Mouse (Mus musculus): ENCODE measurements around the gene Zfand2a. TPM values are rescaled to one million over a fixed set of nuclear protein-coding genes. Genes with fewer than 3 reads are reported as not detected.

Zfand2a gene
- 6.4 and 7.9 TPM in 2 replicates for polyA plus RNA-seq (2014; fragmentation: Nextera tagmentation; extraction: Ambion mirVana)

- WGBS = 1% methylated on average over 42 of the region's 42 CpGs
- Histone ChIP-seq H3K4me1 (replicated peaks; ENCODE audit: control insufficient read depth, insufficient read depth, low read length) (peaks cover 2% of the 10 kb centered on the region; the same call in 1 of the 2 replicates), H3K27ac (ENCODE audit: low read depth, low read length) (no peak within 1 kb of the TSS), H3K4me2 (ENCODE audit: low read depth, low read length, severe bottlenecking) (peak within 1 kb of the TSS; percentile 71), H3K4me3 (ENCODE audit: low read depth, low read length) (peak within 1 kb of the TSS; percentile 85), H3K9ac (ENCODE audit: low read length) (peak within 1 kb of the TSS; percentile 73), H3K36me3 (ENCODE audit: control insufficient read depth, insufficient read depth, low read length) (no peaks in the 10 kb centered on the region), H3K9me3 (ENCODE audit: control insufficient read depth, low read length) (no peaks in the 10 kb centered on the region), H3K27me3 (ENCODE audit: control insufficient read depth, insufficient read depth, low read length) (no peaks in the 10 kb centered on the region)
- DNase-seq (ENCODE audit: low spot score) = peak; percentile 100
- ATAC-seq (replicated peaks; ENCODE audit: low FRiP score) = peak; percentile 94
Observed at GRCm38 (mm10) chr5:139484185-139484814, at the start of gene Zfand2a. TSS of gene Zfand2a (minus strand) at chr5:139484549.

- DNase-seq (ENCODE audit: low spot score) (no peak), ATAC-seq (replicated peaks; ENCODE audit: low FRiP score) (no peak)
- Histone ChIP-seq H3K4me1 (replicated peaks; ENCODE audit: control insufficient read depth, insufficient read depth, low read length) (no peaks in the 10 kb centered on the region), H3K9me3 (ENCODE audit: control insufficient read depth, low read length) (no peaks in the 10 kb centered on the region), H3K4me2 (ENCODE audit: low read depth, low read length, severe bottlenecking) (no peak overlapping the region), H3K4me3 (ENCODE audit: low read depth, low read length) (no peak overlapping the region), H3K27me3 (ENCODE audit: control insufficient read depth, insufficient read depth, low read length) (peaks cover 6% of the 10 kb centered on the region; the same call in 1 of the 2 replicates), H3K9ac (ENCODE audit: low read length) (no peak overlapping the region), H3K27ac (ENCODE audit: low read depth, low read length) (no peak overlapping the region), H3K36me3 (ENCODE audit: control insufficient read depth, insufficient read depth, low read length) (no peaks in the 10 kb centered on the region)
- WGBS = 69% methylated on average over 7 of the region's 7 CpGs
Observed at GRCm38 (mm10) chr5:139528851-139529250, 44.5 kb upstream of the Zfand2a start.

- Histone ChIP-seq H3K27me3 (ENCODE audit: control insufficient read depth, insufficient read depth, low read length) (no peaks in the 10 kb centered on the region; the same call in 1 of the 2 replicates), H3K27ac (ENCODE audit: low read depth, low read length) (no peak overlapping the region), H3K4me3 (ENCODE audit: low read depth, low read length) (no peak overlapping the region), H3K4me1 (replicated peaks; ENCODE audit: control insufficient read depth, insufficient read depth, low read length) (no peaks in the 10 kb centered on the region), H3K9me3 (ENCODE audit: control insufficient read depth, low read length) (no peaks in the 10 kb centered on the region), H3K36me3 (ENCODE audit: control insufficient read depth, insufficient read depth, low read length) (no peaks in the 10 kb centered on the region), H3K9ac (ENCODE audit: low read length) (no peak overlapping the region), H3K4me2 (ENCODE audit: low read depth, low read length, severe bottlenecking) (no peak overlapping the region)
- DNase-seq (ENCODE audit: low spot score) (no peak), ATAC-seq (replicated peaks; ENCODE audit: low FRiP score) (no peak)
- 78% methylated on average over 10 of the region's 10 CpGs for WGBS
Observed at GRCm38 (mm10) chr5:139521987-139522386, 37.6 kb upstream of the Zfand2a start.

- DNase-seq (ENCODE audit: low spot score) = no peak
Observed at GRCm38 (mm10) chr5:139520069-139520834, 35.9 kb upstream of the Zfand2a start.

GRCm38 (mm10) chr5:139516281-139516680 is 31.9 kb upstream of the Zfand2a start:
- Histone ChIP-seq H3K27me3 (ENCODE audit: control insufficient read depth, insufficient read depth, low read length) (no peaks in the 10 kb centered on the region; the same call in 1 of the 2 replicates), H3K9ac (ENCODE audit: low read length) (no peak overlapping the region), H3K36me3 (ENCODE audit: control insufficient read depth, insufficient read depth, low read length) (no peaks in the 10 kb centered on the region), H3K9me3 (ENCODE audit: control insufficient read depth, low read length) (no peaks in the 10 kb centered on the region), H3K4me1 (replicated peaks; ENCODE audit: control insufficient read depth, insufficient read depth, low read length) (no peaks in the 10 kb centered on the region), H3K4me2 (ENCODE audit: low read depth, low read length, severe bottlenecking) (no peak overlapping the region), H3K27ac (ENCODE audit: low read depth, low read length) (no peak overlapping the region), H3K4me3 (ENCODE audit: low read depth, low read length) (no peak overlapping the region)
- ATAC-seq (replicated peaks; ENCODE audit: low FRiP score) (no peak), DNase-seq (ENCODE audit: low spot score) (no peak)
- 51% methylated on average over 11 of the region's 11 CpGs for WGBS

More at GRCm38 (mm10) chr5:139520069-139520834, 35.9 kb upstream of the Zfand2a start:
- no peaks in the 10 kb centered on the region for H3K36me3 ChIP-seq (ENCODE audit: control insufficient read depth, insufficient read depth, low read length)
- H3K27me3 ChIP-seq (ENCODE audit: control insufficient read depth, insufficient read depth, low read length) = no peaks in the 10 kb centered on the region; the same call in 1 of the 2 replicates
- 70% methylated on average over 14 of the region's 14 CpGs for WGBS
- H3K9me3 ChIP-seq (ENCODE audit: control insufficient read depth, low read length) = no peaks in the 10 kb centered on the region
- H3K4me1 ChIP-seq (replicated peaks; ENCODE audit: control insufficient read depth, insufficient read depth, low read length) = no peaks in the 10 kb centered on the region
- no peak overlapping the region for H3K4me2 ChIP-seq (ENCODE audit: low read depth, low read length, severe bottlenecking)
- no peak overlapping the region for H3K9ac ChIP-seq (ENCODE audit: low read length)
- no peak overlapping the region for H3K4me3 ChIP-seq (ENCODE audit: low read depth, low read length)
- no peak for ATAC-seq (replicated peaks; ENCODE audit: low FRiP score)
- no peak overlapping the region for H3K27ac ChIP-seq (ENCODE audit: low read depth, low read length)

GRCm38 (mm10) chr5:139512201-139512600 is 27.9 kb upstream of the Zfand2a start:
- Histone ChIP-seq H3K9me3 (ENCODE audit: control insufficient read depth, low read length) (no peaks in the 10 kb centered on the region), H3K4me3 (ENCODE audit: low read depth, low read length) (no peak overlapping the region), H3K9ac (ENCODE audit: low read length) (no peak overlapping the region), H3K4me2 (ENCODE audit: low read depth, low read length, severe bottlenecking) (no peak overlapping the region), H3K27me3 (ENCODE audit: control insufficient read depth, insufficient read depth, low read length) (no peaks in the 10 kb centered on the region), H3K4me1 (replicated peaks; ENCODE audit: control insufficient read depth, insufficient read depth, low read length) (0 out of 2 replicates have a peak, but pooled peaks cover 1% of the 10 kb centered on the region), H3K36me3 (ENCODE audit: control insufficient read depth, insufficient read depth, low read length) (no peaks in the 10 kb centered on the region), H3K27ac (ENCODE audit: low read depth, low read length) (no peak overlapping the region)
- ATAC-seq (replicated peaks; ENCODE audit: low FRiP score) = no peak
- DNase-seq (ENCODE audit: low spot score) = no peak
- WGBS = 93% methylated on average over 4 of the region's 4 CpGs

- ATAC-seq (replicated peaks; ENCODE audit: low FRiP score) (no peak), DNase-seq (ENCODE audit: low spot score) (no peak)
- 16% methylated on average over 17 of the region's 17 CpGs for WGBS
- Histone ChIP-seq H3K27ac (ENCODE audit: low read depth, low read length) (no peak overlapping the region), H3K9me3 (ENCODE audit: control insufficient read depth, low read length) (no peaks in the 10 kb centered on the region), H3K4me3 (ENCODE audit: low read depth, low read length) (no peak overlapping the region), H3K4me2 (ENCODE audit: low read depth, low read length, severe bottlenecking) (no peak overlapping the region), H3K27me3 (ENCODE audit: control insufficient read depth, insufficient read depth, low read length) (no peaks in the 10 kb centered on the region), H3K4me1 (replicated peaks; ENCODE audit: control insufficient read depth, insufficient read depth, low read length) (0 out of 2 replicates have a peak, but pooled peaks cover 1% of the 10 kb centered on the region), H3K9ac (ENCODE audit: low read length) (no peak overlapping the region), H3K36me3 (ENCODE audit: control insufficient read depth, insufficient read depth, low read length) (no peaks in the 10 kb centered on the region)
Observed at GRCm38 (mm10) chr5:139510682-139511366, 26.5 kb upstream of the Zfand2a start.

GRCm38 (mm10) chr5:139506207-139506606 is 21.9 kb upstream of the Zfand2a start:
- no peak overlapping the region for H3K4me3 ChIP-seq (ENCODE audit: low read depth, low read length)
- H3K27ac ChIP-seq (ENCODE audit: low read depth, low read length) = no peak overlapping the region
- no peak for DNase-seq (ENCODE audit: low spot score)
- H3K9me3 ChIP-seq (ENCODE audit: control insufficient read depth, low read length) = no peaks in the 10 kb centered on the region
- no peak for ATAC-seq (replicated peaks; ENCODE audit: low FRiP score)
- H3K4me2 ChIP-seq (ENCODE audit: low read depth, low read length, severe bottlenecking) = no peak overlapping the region
- 0 out of 2 replicates have a peak, but pooled peaks cover 1% of the 10 kb centered on the region for H3K4me1 ChIP-seq (replicated peaks; ENCODE audit: control insufficient read depth, insufficient read depth, low read length)
- no peak overlapping the region for H3K9ac ChIP-seq (ENCODE audit: low read length)
- H3K27me3 ChIP-seq (ENCODE audit: control insufficient read depth, insufficient read depth, low read length) = no peaks in the 10 kb centered on the region
- H3K36me3 ChIP-seq (ENCODE audit: control insufficient read depth, insufficient read depth, low read length) = no peaks in the 10 kb centered on the region
- WGBS = 27% methylated on average over 5 of the region's 5 CpGs
